Mouse (Mus musculus) T-helper 2 cell (primary cell): ENCODE results near the gene Fkbpl.

Experiments used
- in situ Hi-C: fragments of 300-600 bp; cut with MboI, MseI; formaldehyde crosslinking; loops from one replicate; pipeline ENCODE4 v1.15.1; 2025; ENCODE audit warnings: high pct_unique_total_duplicates

The Fkbpl gene

GRCm38 (mm10) chr17:34646906-34647787 is 2.6 kb downstream of the Fkbpl start, which contains the start of gene Atf6b:
Atf6b (plus strand) TSS chr17:34647146.
- in situ Hi-C loops = no loop called here

DNA sequence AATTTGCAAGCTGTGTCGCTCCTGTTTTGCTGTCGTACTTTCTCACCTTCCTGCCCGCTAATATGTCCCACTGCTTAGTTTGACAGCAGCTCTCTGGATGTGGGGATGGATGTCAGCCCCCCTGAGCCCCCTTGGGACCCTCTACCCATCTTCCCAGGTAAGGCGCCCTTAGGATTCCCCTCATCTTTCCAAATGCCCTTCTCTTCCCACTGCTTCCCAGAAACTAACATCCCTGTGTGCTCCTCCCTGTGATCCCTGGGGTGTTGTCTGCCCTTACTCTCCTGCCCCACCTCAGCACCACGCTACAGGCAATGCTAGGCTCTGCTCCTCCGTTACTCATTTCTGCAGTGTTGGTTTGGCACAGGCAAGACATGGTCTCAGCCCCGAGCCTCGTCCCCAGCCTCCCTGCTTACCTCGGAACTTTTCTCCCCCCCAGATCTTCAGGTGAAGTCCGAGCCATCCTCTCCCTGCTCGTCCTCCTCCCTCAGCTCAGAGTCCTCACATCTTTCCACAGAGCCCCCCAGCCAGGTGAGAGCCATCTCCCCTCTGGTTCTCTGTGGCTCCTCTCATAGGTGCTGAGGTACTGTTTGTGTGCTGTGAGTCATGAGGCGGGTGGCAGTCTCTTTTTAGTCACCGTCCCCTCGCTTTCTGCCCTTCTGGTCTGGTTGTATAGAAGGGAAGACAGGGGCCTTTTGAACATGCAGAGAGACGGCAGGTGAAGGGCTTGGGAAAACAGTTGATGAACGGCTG is 3.8 kb downstream of the Fkbpl start:
- in situ Hi-C loops = no loop called here

DNA sequence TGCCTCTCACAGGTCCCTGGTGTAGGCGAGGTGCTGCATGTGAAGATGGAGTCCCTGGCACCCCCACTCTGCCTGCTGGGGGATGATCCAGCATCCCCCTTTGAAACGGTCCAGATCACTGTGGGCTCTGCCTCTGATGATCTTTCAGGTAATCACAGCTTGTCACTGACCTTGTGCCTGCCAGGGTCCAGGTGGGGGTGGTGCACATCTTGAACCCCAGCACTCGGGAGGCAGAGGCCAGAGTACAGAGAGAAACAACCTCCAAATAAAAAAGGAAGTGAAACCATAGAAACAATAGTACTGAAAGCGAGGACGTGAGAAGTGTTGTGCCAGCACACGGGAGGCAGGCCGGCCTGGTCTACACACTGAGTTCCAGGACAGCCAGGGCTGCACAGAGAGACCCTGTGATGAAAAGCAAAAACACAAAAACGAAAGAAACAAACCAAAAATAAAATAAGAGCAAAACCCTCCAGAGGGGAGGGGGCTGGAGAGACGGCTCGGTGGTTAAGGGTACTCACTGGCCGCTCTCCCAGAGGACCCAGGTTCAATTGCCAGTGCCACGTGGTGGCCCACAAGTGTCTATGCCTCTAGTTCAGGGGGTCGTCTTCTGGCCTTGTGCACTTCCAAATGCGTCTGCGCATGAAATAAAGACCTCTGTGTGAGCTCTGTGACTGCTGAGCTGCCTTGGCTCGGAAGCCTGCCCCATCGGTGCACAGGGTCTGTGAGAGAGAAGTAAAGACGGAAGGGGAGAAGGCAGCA is 4.7 kb downstream of the Fkbpl start:
- in situ Hi-C loops = no loop called here

- in situ Hi-C loops = no loop called here
These were observed 6.2 kb downstream of the Fkbpl start for GRCm38 (mm10) chr17:34650781-34651180.

GRCm38 (mm10) chr17:34651507-34652221 is 7.1 kb downstream of the Fkbpl start:
- in situ Hi-C loops = no loop called here

GRCm38 (mm10) chr17:34652546-34652945 is 8.0 kb downstream of the Fkbpl start:
- in situ Hi-C loops = no loop called here

DNA sequence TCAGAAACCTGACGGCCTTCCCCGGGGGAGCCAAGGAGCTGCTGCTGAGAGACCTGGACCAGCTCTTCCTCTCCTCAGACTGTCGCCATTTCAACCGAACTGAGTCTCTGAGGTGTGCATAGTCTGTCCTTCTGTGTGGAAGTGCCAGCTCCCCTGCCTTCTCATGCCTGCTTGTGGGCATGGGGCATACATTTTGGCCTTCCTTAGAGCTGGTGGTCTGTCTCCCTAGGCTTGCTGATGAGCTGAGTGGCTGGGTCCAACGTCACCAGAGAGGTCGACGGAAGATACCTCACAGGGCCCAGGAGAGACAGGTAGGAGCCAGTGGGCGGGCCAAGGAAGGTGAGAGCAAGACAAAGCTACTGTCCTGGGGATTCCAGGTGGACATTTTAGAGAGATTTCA is 8.4 kb downstream of the Fkbpl start:
- in situ Hi-C loops = no loop called here

- in situ Hi-C loops = no loop called here
These were observed 9.3 kb downstream of the Fkbpl start for GRCm38 (mm10) chr17:34653746-34654285.

- in situ Hi-C loops = no loop called here
These were observed 9.8 kb downstream of the Fkbpl start for GRCm38 (mm10) chr17:34654392-34654791.

- in situ Hi-C loops = no loop called here
These were observed 10.6 kb downstream of the Fkbpl start for GRCm38 (mm10) chr17:34655160-34655559.

- in situ Hi-C loops = no loop called here
These were observed 11.0 kb downstream of the Fkbpl start for GRCm38 (mm10) chr17:34655581-34655991.

GRCm38 (mm10) chr17:34656666-34657065 is 12.1 kb downstream of the Fkbpl start:
- in situ Hi-C loops = no loop called here

DNA sequence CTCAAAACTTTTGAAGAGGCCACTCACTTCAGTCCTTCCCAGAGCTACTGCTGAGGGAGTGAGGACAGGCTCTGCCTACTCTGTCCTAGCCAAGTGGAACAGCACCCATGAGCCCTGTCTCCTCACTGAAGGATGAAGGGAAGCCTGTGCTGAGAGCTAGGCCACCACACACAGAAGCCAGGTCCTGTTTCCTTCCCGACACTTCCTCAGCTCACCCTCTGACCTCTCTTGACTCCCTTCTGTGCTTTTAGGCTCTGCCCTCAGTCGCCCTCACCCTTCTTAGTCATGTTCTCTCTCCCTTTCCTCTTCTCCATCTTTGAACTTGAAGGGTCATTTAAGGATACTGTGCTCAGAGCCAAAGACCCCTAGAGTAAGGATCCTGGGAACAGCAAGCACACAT is 12.7 kb downstream of the Fkbpl start:
- in situ Hi-C loops = no loop called here

- in situ Hi-C loops = no loop called here
These were observed 13.6 kb downstream of the Fkbpl start for GRCm38 (mm10) chr17:34658145-34658544.

DNA sequence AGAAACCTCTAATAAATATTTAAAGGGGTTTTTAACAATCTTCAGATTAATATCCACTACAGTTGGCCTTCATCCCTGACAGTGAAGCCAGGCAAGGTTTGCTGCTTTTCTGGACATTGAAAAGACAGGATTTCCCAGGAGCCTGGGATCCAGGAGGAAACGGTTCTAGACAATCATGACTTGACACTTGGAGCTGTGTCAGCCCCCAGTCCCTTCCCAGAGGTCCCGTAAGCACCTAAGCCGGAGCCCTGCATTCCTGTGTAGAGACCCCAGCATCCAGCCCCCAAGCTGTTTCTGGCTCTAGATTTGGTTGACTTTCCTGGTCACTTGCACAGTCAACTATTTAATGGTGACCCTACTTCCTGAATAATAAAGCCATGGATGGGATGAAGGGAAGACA is 14.0 kb downstream of the Fkbpl start:
- in situ Hi-C loops = no loop called here

DNA sequence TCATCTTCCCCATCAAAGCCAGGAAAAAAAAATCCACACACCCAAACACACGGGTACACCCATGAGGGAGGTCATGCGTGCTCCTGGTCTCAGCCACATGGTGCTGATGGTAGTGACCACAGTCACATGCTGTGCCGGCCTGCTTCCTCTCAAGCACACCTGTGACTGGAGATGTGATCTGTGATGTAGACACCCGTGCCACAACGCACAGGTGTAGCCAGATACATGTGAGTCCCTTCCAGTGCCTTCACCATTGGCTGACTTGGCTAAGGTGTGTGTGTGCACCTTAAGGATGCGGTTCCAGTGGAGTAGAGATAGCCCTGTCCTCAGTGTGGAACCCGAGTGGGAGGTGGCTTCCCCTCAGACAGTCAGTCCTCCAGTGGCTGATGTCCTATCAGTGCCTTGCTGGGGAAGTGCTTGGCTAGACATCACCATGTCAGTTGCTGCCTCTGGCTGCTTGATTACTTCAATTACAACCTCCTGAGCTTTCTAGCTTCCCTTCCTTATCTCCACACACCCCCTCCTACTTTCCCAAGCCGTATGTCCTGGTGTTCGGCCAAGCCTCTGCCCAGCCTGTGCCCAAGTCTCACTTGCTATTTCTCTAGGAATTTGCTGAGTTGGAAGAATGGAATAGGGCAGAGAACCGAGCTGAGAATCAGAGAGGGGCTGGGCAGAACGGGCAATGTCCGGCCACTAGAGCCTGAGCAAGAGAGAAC is 14.8 kb downstream of the Fkbpl start:
- in situ Hi-C loops = no loop called here

DNA sequence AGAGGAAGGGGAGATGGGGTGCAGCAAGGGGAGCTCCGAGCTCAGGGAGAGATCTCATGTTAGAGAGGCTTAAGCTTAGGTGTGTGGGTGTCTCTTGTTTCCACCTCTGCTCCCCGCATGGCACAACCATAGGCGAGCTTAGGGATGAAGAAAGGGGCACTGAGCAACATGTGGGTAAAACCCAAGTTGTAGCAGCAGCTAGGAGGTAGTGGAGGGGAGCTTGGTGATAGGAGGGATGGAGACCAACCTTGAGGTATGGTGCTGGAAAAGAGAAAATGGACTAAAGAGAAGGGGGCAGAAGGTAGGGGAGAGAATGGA is 15.3 kb downstream of the Fkbpl start:
- in situ Hi-C loops = no loop called here

GRCm38 (mm10) chr17:34660259-34660820 is 15.8 kb downstream of the Fkbpl start:
- in situ Hi-C loops = no loop called here

DNA sequence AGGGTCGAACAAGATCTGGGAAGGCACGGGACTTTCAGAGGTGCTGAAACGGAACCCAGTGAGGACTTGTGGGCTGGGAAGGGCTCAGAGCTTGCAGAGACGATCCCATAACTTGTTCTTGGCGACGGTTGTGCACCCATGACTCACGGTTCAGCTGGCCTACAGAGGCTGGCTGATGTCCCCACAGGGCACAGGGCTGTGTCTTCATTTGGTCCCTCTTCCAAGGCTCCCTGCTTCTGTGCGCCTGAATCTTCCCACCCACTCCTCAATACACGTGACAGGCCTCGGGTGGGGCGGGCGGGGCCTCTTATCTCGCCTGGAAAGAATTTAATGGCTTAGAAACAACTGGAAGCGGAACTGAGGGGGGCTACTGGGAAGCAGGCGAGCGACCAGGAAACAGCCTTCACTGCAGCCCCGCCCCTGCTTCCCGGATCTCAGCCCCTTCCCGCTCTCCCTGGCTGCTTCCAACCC is 16.6 kb downstream of the Fkbpl start:
- in situ Hi-C loops = no loop called here

GRCm38 (mm10) chr17:34662468-34662867 is 17.9 kb downstream of the Fkbpl start:
- in situ Hi-C loops = no loop called here
